Mouse (Mus musculus) testis, adult 2 months (tissue): Measurements from ENCODE around the gene Foxk1.

Experiments
- CTCF ChIP-seq: fragments of 200-500 bp; IDR thresholded peaks from 2 replicates; pipeline ENCODE4 v1.5.1; 2012; ENCODE audit warnings: low read depth, mild to moderate bottlenecking, inconsistent platforms, low read length, moderate library complexity; ENCODE audit not compliant: control insufficient read depth, insufficient read depth, insufficient replicate concordance
- POLR2A ChIP-seq: fragments of 200-500 bp; IDR thresholded peaks from 2 replicates; pipeline ENCODE4 v1.6.1; 2012; ENCODE audit warnings: low read depth, mild to moderate bottlenecking, inconsistent platforms, low read length, moderate library complexity; ENCODE audit not compliant: control insufficient read depth

DNA sequence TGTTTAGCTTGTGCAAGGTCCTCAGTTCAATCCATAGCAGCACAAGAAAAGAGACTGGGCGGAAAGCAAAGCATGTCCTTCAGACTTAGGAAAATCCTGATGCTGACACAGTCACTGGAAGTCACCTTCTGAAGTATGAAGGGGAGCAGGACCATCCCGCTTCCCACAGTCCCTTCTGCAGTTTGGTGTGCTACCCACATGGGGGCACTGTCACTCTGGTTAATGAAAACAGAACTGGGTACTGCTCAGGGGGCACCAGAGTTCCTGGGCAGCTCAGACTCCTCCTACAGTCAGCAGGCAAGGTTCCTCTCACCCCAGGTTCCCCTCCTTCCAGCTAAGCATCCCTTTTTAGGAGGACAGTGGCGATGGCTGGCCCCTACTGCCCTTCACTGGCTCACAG is 97.7 kb downstream of the Foxk1 start:
- peak; percentile 35; the same call in 1 of the 2 replicates for TF ChIP-seq CTCF
- no peak for TF ChIP-seq POLR2A
